8 mouse cellular contexts compared by ENCODE assay signal in the genomic region with DNA sequence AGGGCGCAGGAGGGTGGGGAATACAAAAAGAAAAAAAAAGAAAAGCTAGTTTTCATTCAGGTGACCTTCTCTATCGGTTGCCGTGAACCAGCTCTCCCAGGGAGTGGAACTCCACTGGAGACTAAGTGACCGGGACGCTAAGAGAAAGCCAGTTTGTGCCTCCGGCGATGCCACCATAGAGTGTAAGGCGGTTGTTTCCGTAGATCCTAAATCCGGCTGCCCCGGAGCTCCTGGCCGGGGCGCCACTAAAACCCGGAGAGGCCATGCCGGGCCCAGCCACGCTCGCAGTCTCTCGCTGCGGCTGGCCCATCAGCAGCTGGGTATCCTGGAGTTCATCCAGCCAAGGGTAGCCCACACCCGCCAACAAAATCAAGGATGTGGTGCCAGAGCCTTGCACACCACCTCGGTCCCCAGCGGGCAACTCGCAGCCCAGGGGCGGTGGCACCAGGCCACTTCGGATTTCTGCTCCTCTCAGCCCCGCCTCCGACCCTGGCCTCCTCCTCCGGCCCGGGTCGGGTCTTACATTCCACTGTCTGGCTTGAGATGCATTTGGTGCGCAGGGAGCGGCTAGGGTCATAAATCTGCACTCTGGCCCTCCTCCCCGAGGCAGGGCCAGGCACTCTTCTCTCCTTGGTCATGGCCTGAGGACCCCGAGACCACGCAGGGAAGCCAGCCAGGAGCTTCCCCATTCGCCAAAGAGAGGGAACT. TPM values are rescaled to one million over a fixed set of nuclear protein-coding genes. Genes with fewer than 3 reads are reported as not detected.
DNase-seq lines count a peak whose midpoint lies in the region; ATAC-seq and TF ChIP-seq lines count a peak whose summit lies in the region.

No protein-coding gene starts in this region.

- peak overlapping the region; percentile 91 for H3K4me3 ChIP-seq in embryonic facial prominence, embryonic 15.5 days (replicated peaks)
- peak overlapping the region; percentile 97 for H3K4me3 ChIP-seq in heart, embryonic 11.5 days (ENCODE audit: low read depth, low read length)
- H3K4me3 ChIP-seq in kidney, embryonic 14.5 days (ENCODE audit: low read length), result peak overlapping the region; percentile 96
- H3K4me3 ChIP-seq in liver, embryonic 12.5 days, result peak overlapping the region; percentile 63
- H3K4me3 ChIP-seq in myocyte, result peak overlapping the region; percentile 99
- peak overlapping the region; percentile 88 for H3K4me3 ChIP-seq in stomach, embryonic 16.5 days (replicated peaks; ENCODE audit: low read length)

- H3K36me3 ChIP-seq in embryonic facial prominence, embryonic 15.5 days, result no peaks in the 10 kb centered on the region
- no peaks in the 10 kb centered on the region for H3K36me3 ChIP-seq in heart, embryonic 11.5 days (ENCODE audit: control insufficient read depth, insufficient read depth, low read length)
- H3K36me3 ChIP-seq in kidney, embryonic 14.5 days (ENCODE audit: control insufficient read depth, insufficient read depth, low read length), result no peaks in the 10 kb centered on the region
- H3K36me3 ChIP-seq in liver, embryonic 12.5 days, result no peaks in the 10 kb centered on the region
- H3K36me3 ChIP-seq in myocyte (ENCODE audit: control insufficient read depth, insufficient read depth), result no peaks in the 10 kb centered on the region
- H3K36me3 ChIP-seq in stomach, embryonic 16.5 days (ENCODE audit: control insufficient read depth, insufficient read depth, low read length), result no peaks in the 10 kb centered on the region

- H3K4me2 ChIP-seq in embryonic facial prominence, embryonic 15.5 days (replicated peaks), result peak overlapping the region; percentile 73
- peak overlapping the region; percentile 80 for H3K4me2 ChIP-seq in heart, embryonic 11.5 days
- peak overlapping the region; percentile 64 for H3K4me2 ChIP-seq in kidney, embryonic 14.5 days (replicated peaks; ENCODE audit: low read depth, low read length)
- peak overlapping the region; percentile 79 for H3K4me2 ChIP-seq in liver, embryonic 12.5 days
- peak overlapping the region; percentile 98 for H3K4me2 ChIP-seq in myocyte (ENCODE audit: low read depth)
- peak overlapping the region; percentile 91 for H3K4me2 ChIP-seq in stomach, embryonic 16.5 days (ENCODE audit: low read depth, low read length)

- H3K27ac ChIP-seq in embryonic facial prominence, embryonic 15.5 days (replicated peaks), result peak overlapping the region; percentile 100
- H3K27ac ChIP-seq in heart, embryonic 11.5 days (ENCODE audit: low read depth, low read length), result peak overlapping the region; percentile 100
- peak overlapping the region; percentile 100 for H3K27ac ChIP-seq in kidney, embryonic 14.5 days (ENCODE audit: low read depth, low read length)
- H3K27ac ChIP-seq in liver, embryonic 12.5 days, result peak overlapping the region; percentile 85
- H3K27ac ChIP-seq in stomach, embryonic 16.5 days (ENCODE audit: low read length), result peak overlapping the region; percentile 100

- peak overlapping the region; percentile 96 for H3ac ChIP-seq in myocyte (ENCODE audit: control insufficient read depth, insufficient read length)

- peak overlapping the region; percentile 94 for H3K9ac ChIP-seq in embryonic facial prominence, embryonic 15.5 days
- peak overlapping the region; percentile 100 for H3K9ac ChIP-seq in heart, embryonic 11.5 days (ENCODE audit: low read depth, low read length)
- peak overlapping the region; percentile 87 for H3K9ac ChIP-seq in kidney, embryonic 14.5 days (ENCODE audit: low read depth, low read length)
- peak overlapping the region; percentile 68 for H3K9ac ChIP-seq in liver, embryonic 12.5 days
- H3K9ac ChIP-seq in stomach, embryonic 16.5 days (ENCODE audit: low read length), result peak overlapping the region; percentile 98

- peak; percentile 99 for DNase-seq in 3134 (ENCODE audit: extremely low read depth, insufficient read length, low spot score)
- DNase-seq in adrenal gland, postnatal 36 days, result peak; percentile 96 to 97

- peaks cover 29% of the 10 kb centered on the region for H3K79me2 ChIP-seq in myocyte (ENCODE audit: control insufficient read depth, insufficient read depth)

- WGBS in embryonic facial prominence, embryonic 15.5 days, result under 1% methylated on average over 35 of the region's 36 CpGs
- under 1% methylated on average over 35 of the region's 36 CpGs for WGBS in heart, embryonic 11.5 days (ENCODE audit: insufficient replicate concordance)
- WGBS in kidney, embryonic 14.5 days, result under 1% methylated on average over 36 of the region's 36 CpGs
- under 1% methylated on average over 36 of the region's 36 CpGs for whole genome bisulfite sequencing in liver, embryonic 12.5 days (ENCODE audit: insufficient replicate concordance)
- WGBS in stomach, embryonic 16.5 days, result 0% methylated on average over 36 of the region's 36 CpGs

- TF ChIP-seq POLR2A in myocyte (IDR thresholded peaks at IDR 0.05; ENCODE audit: insufficient read length, low read depth), result peak; percentile 93

- ATAC-seq in embryonic facial prominence, embryonic 15.5 days (ENCODE audit: insufficient number of reproducible peaks, low FRiP score, low TSS enrichment, low read depth), result peak; percentile 25
- ATAC-seq in heart, embryonic 11.5 days (replicated peaks; ENCODE audit: insufficient number of reproducible peaks, low FRiP score, low TSS enrichment), result peak; percentile 41
- ATAC-seq in kidney, embryonic 14.5 days (ENCODE audit: low FRiP score, low TSS enrichment), result peak; percentile 68
- ATAC-seq in liver, embryonic 12.5 days, result peak; percentile 22
- peak; percentile 11; the same call in 1 of the 2 replicates for ATAC-seq in stomach, embryonic 16.5 days (ENCODE audit: insufficient read depth, low FRiP score)

- no peaks in the 10 kb centered on the region for H3K9me3 ChIP-seq in embryonic facial prominence, embryonic 15.5 days (replicated peaks)
- H3K9me3 ChIP-seq in heart, embryonic 11.5 days (replicated peaks; ENCODE audit: control insufficient read depth, low read length), result no peaks in the 10 kb centered on the region
- no peaks in the 10 kb centered on the region for H3K9me3 ChIP-seq in kidney, embryonic 14.5 days (ENCODE audit: control insufficient read depth, low read length)
- H3K9me3 ChIP-seq in liver, embryonic 12.5 days (replicated peaks), result no peaks in the 10 kb centered on the region
- H3K9me3 ChIP-seq in stomach, embryonic 16.5 days (replicated peaks; ENCODE audit: control insufficient read depth, low read length), result no peaks in the 10 kb centered on the region

- H3K27me3 ChIP-seq in embryonic facial prominence, embryonic 15.5 days, result no peaks in the 10 kb centered on the region
- H3K27me3 ChIP-seq in heart, embryonic 11.5 days (ENCODE audit: control insufficient read depth, insufficient read depth, low read length), result no peaks in the 10 kb centered on the region
- no peaks in the 10 kb centered on the region for H3K27me3 ChIP-seq in kidney, embryonic 14.5 days (ENCODE audit: control insufficient read depth, insufficient read depth, low read length)
- H3K27me3 ChIP-seq in liver, embryonic 12.5 days (replicated peaks), result peaks cover 100% of the 10 kb centered on the region
- no peaks in the 10 kb centered on the region for H3K27me3 ChIP-seq in myocyte (ENCODE audit: control insufficient read depth, insufficient read depth, insufficient read length)
- H3K27me3 ChIP-seq in stomach, embryonic 16.5 days (ENCODE audit: control insufficient read depth, insufficient read depth, low read length), result no peaks in the 10 kb centered on the region

- peaks cover 42% of the 10 kb centered on the region for H3K4me1 ChIP-seq in embryonic facial prominence, embryonic 15.5 days
- H3K4me1 ChIP-seq in heart, embryonic 11.5 days (ENCODE audit: control insufficient read depth, insufficient read depth, low read length), result peaks cover 17% of the 10 kb centered on the region
- H3K4me1 ChIP-seq in kidney, embryonic 14.5 days (ENCODE audit: control insufficient read depth, insufficient read depth, low read length), result peaks cover 25% of the 10 kb centered on the region
- H3K4me1 ChIP-seq in liver, embryonic 12.5 days, result peaks cover 48% of the 10 kb centered on the region
- H3K4me1 ChIP-seq in stomach, embryonic 16.5 days (ENCODE audit: control insufficient read depth, insufficient read depth, low read length), result peaks cover 28% of the 10 kb centered on the region

TF ChIP-seq in myocyte, 11 proteins besides CTCF, POLR2A, EP300 and RAD21:
- TF ChIP-seq MYOG (IDR thresholded peaks at IDR 0.05; ENCODE audit: control insufficient read depth in 1 of 3, insufficient read depth in 1 of 3, insufficient read length in 2 of 3, low read depth in 2 of 3), result peak in 2 of 3 experiments; percentile 77 to 87
- no peak for TF ChIP-seq CEBPB (IDR thresholded peaks at IDR 0.05; ENCODE audit: insufficient read depth, poor library complexity, severe bottlenecking)
- peak; percentile 94 for TF ChIP-seq POLR2AphosphoS2 (IDR thresholded peaks at IDR 0.05; ENCODE audit: insufficient read length, low read depth)
- peak in 2 of 3 experiments; percentile 63 to 78 for TF ChIP-seq MYOD1 (IDR thresholded peaks at IDR 0.05; ENCODE audit: control insufficient read depth in 1 of 3, insufficient read length in 2 of 3, low read depth in 2 of 3)
- TF ChIP-seq TCF12 (IDR thresholded peaks at IDR 0.05; ENCODE audit: insufficient read depth, poor library complexity, severe bottlenecking), result peak; percentile 31
- TF ChIP-seq TCF3 (IDR thresholded peaks at IDR 0.05; ENCODE audit: insufficient read length, low read depth), result no peak
- TF ChIP-seq SRF (IDR thresholded peaks at IDR 0.05; ENCODE audit: control insufficient read depth, insufficient read length, low read depth), result peak; percentile 17
TF ChIP-seq in myocyte: peak in this region for 5.

RNA-seq across cellular contexts. Expression of a gene that starts 4.0 kb away (rescaled TPM):
- 10 to 100 TPM; 79.8 to 81.9 TPM for total RNA-seq in adrenal gland, postnatal 36 days (2021)
- 39.1 and 43.4 TPM in 2 replicates for polyA plus RNA-seq in embryonic facial prominence, embryonic 15.5 days (2015; fragmentation: Nextera tagmentation; extraction: Ambion mirVana)
- polyA plus RNA-seq in heart, embryonic 11.5 days (2014; fragmentation: Nextera tagmentation; extraction: Ambion mirVana), result 23.5 and 24.4 TPM in 2 replicates
- 32.7 and 41.1 TPM in 2 replicates for polyA plus RNA-seq in kidney, embryonic 14.5 days (2014; fragmentation: Nextera tagmentation; extraction: Ambion mirVana)
- polyA plus RNA-seq in liver, embryonic 12.5 days (2016; fragmentation: Nextera tagmentation; extraction: Ambion mirVana), result 8.8 and 8.9 TPM in 2 replicates
- polyA plus RNA-seq in myocyte (2012; fragmentation: generic; extraction: Trizol), result 26.2 TPM
- polyA plus RNA-seq in stomach, embryonic 16.5 days (2015; fragmentation: Nextera tagmentation; extraction: Ambion mirVana), result 15.3 and 16.9 TPM in 2 replicates

Comparison
In these comparisons a context has a peak if more than half of its experiments do, and no peak if none do; other contexts are left out.
1. Peak in every context shown above with its lines: DNase-seq, ATAC-seq, H3K4me3 ChIP-seq and H3K27ac ChIP-seq.
2. ATAC-seq: peak in every context shown above with its lines; median percentile 68 in kidney, embryonic 14.5 days; 41 in heart, embryonic 11.5 days; 25 in embryonic facial prominence, embryonic 15.5 days; 22 in liver, embryonic 12.5 days; 11 in stomach, embryonic 16.5 days.